Mouse (Mus musculus) cerebral cortex, adult 2 months (tissue): ENCODE measurements around the gene Itga2b.

Experiments used
- WGBS: fragments of 180-500 bp; shearing (Covaris S2); methylation state at CpG from one replicate; pipeline ENCODE4 v1.1.7; 2018; 5-methylcytosine and 5-hydroxymethylcytosine counted together

The Itga2b gene

GRCm38 (mm10) chr11:102460541-102460940, 9.4 kb downstream of the Itga2b start:
- 71% methylated on average over 16 of the region's 16 CpGs for WGBS

- WGBS, result under 1% methylated on average over 40 of the region's 40 CpGs
Measured at GRCm38 (mm10) chr11:102455740-102456396, 14.1 kb downstream of the Itga2b start.

GRCm38 (mm10) chr11:102453131-102453530, 16.8 kb downstream of the Itga2b start:
- WGBS, result 44% methylated on average over 10 of the region's 10 CpGs

- 56% methylated on average over 17 of the region's 17 CpGs for WGBS
Measured at GRCm38 (mm10) chr11:102449043-102450008, 20.6 kb downstream of the Itga2b start.

- WGBS, result 17% methylated on average over 8 of the region's 8 CpGs
Measured at GRCm38 (mm10) chr11:102448327-102448726, 21.6 kb downstream of the Itga2b start.

- under 1% methylated on average over 40 of the region's 40 CpGs for WGBS
Measured at GRCm38 (mm10) chr11:102447497-102447896, 22.4 kb downstream of the Itga2b start, which contains the start of gene Fam171a2. Fam171a2 (minus strand) TSS chr11:102447682.

GRCm38 (mm10) chr11:102446581-102447461, 23.1 kb downstream of the Itga2b start:
- under 1% methylated on average over 48 of the region's 49 CpGs for WGBS

- 8% methylated on average over 7 of the region's 7 CpGs for WGBS
Measured at GRCm38 (mm10) chr11:102445891-102446361, 24.0 kb downstream of the Itga2b start.

GRCm38 (mm10) chr11:102445264-102445890, 24.5 kb downstream of the Itga2b start:
- 20% methylated on average over 10 of the region's 10 CpGs for WGBS

GRCm38 (mm10) chr11:102444781-102445180, 25.1 kb downstream of the Itga2b start:
- 15% methylated on average over 6 of the region's 6 CpGs for WGBS

GRCm38 (mm10) chr11:102444321-102444720, 25.6 kb downstream of the Itga2b start:
- 56% methylated on average over 3 of the region's 3 CpGs for WGBS

GRCm38 (mm10) chr11:102443740-102444139, 26.2 kb downstream of the Itga2b start:
- WGBS, result 65% methylated on average over 12 of the region's 12 CpGs

- whole genome bisulfite sequencing, result 89% methylated on average over 6 of the region's 6 CpGs
Measured at GRCm38 (mm10) chr11:102442089-102442488, 27.8 kb downstream of the Itga2b start.

- WGBS, result 81% methylated on average over 3 of the region's 3 CpGs
Measured at GRCm38 (mm10) chr11:102441434-102441833, 28.5 kb downstream of the Itga2b start.

- 92% methylated on average over 8 of the region's 8 CpGs for WGBS
Measured at GRCm38 (mm10) chr11:102440255-102440654, 29.7 kb downstream of the Itga2b start.

GRCm38 (mm10) chr11:102439093-102440082, 30.5 kb downstream of the Itga2b start:
- WGBS, result 67% methylated on average over 14 of the region's 14 CpGs

GRCm38 (mm10) chr11:102438212-102439092, 31.5 kb downstream of the Itga2b start:
- 16% methylated on average over 77 of the region's 77 CpGs for WGBS
